Mouse (Mus musculus) hindbrain, embryonic 10.5 days (tissue): Measurements from ENCODE around the gene Prss34. TPM values are rescaled to one million over a fixed set of nuclear protein-coding genes. Genes with fewer than 3 reads are reported as not detected.

Experiments
- DNase-seq: peaks from one replicate; pipeline ENCODE4 v3.0.0-alpha.2; 2017; ENCODE audit warnings: low spot score
- H3K27ac ChIP-seq: fragments of 300-500 bp; sonication (generic); 2 replicates; pipeline ENCODE4 v1.5.1; 2016; ENCODE audit warnings: mild to moderate bottlenecking, moderate library complexity
- H3K27me3 ChIP-seq: fragments of 300-500 bp; sonication (generic); 2 replicates; pipeline ENCODE4 v1.6.1; 2016; ENCODE audit warnings: mild to moderate bottlenecking; ENCODE audit not compliant: poor library complexity, insufficient read depth, severe bottlenecking
- H3K36me3 ChIP-seq: fragments of 300-500 bp; sonication (generic); 2 replicates; pipeline ENCODE4 v1.6.1; 2016; ENCODE audit warnings: mild to moderate bottlenecking, moderate library complexity
- H3K4me1 ChIP-seq: fragments of 300-500 bp; sonication (generic); replicated peaks from 2 replicates; pipeline ENCODE4 v1.6.1; 2016; ENCODE audit warnings: mild to moderate bottlenecking
- H3K4me3 ChIP-seq: fragments of 300-500 bp; sonication (generic); 2 replicates; pipeline ENCODE4 v1.5.1; 2016; ENCODE audit warnings: mild to moderate bottlenecking, moderate library complexity
- H3K9me3 ChIP-seq: fragments of 300-500 bp; sonication (generic); 2 replicates; pipeline ENCODE4 v1.6.1; 2016; ENCODE audit warnings: mild to moderate bottlenecking, moderate library complexity
- whole genome bisulfite sequencing: fragments of 180-500 bp; shearing (Covaris S2); methylation state at CpG from one replicate; pipeline ENCODE4 v1.1.7; 2016; 5-methylcytosine and 5-hydroxymethylcytosine counted together
- polyA plus RNA-seq: library from polyadenylated mRNA; unstranded; fragments of >200 nt; fragmentation: Nextera tagmentation; extraction: Ambion mirVana; gene quantifications from 2 replicates; pipeline ENCODE4 v1.2.1, GENCODE M21; 2016

Prss34 gene
- not detected in 2 replicates for polyA plus RNA-seq

- WGBS, result 90% methylated on average over 5 of the region's 5 CpGs
- H3K27ac ChIP-seq, result no peak within 1 kb of the TSS
Measured at GRCm38 (mm10) chr17:25298094-25298493, at the start of gene Prss34. TSS of gene Prss34 (plus strand) at chr17:25298394.

GRCm38 (mm10) chr17:25250181-25250835 is 47.9 kb upstream of the Prss34 start:
- no peak for DNase-seq

More at GRCm38 (mm10) chr17:25298094-25298493, at the start of gene Prss34:
- Histone ChIP-seq H3K4me3 (no peak within 1 kb of the TSS), H3K36me3 (no peaks in the 10 kb centered on the region), H3K9me3 (no peaks in the 10 kb centered on the region), H3K4me1 (no peaks in the 10 kb centered on the region), H3K27me3 (no peaks in the 10 kb centered on the region)
- no peak for DNase-seq

GRCm38 (mm10) chr17:25252643-25253042 is 45.6 kb upstream of the Prss34 start:
- no peak overlapping the region for H3K27ac ChIP-seq
- no peaks in the 10 kb centered on the region for H3K36me3 ChIP-seq
- peaks cover 40% of the 10 kb centered on the region for H3K27me3 ChIP-seq
- no peaks in the 10 kb centered on the region for H3K9me3 ChIP-seq
- WGBS, result 29% methylated on average over 3 of the region's 3 CpGs
- peak; percentile 50 for DNase-seq
- no peak overlapping the region for H3K4me3 ChIP-seq
- peaks cover 45% of the 10 kb centered on the region for H3K4me1 ChIP-seq

More at GRCm38 (mm10) chr17:25250181-25250835, 47.9 kb upstream of the Prss34 start:
- no peaks in the 10 kb centered on the region for H3K9me3 ChIP-seq
- H3K4me3 ChIP-seq, result no peak overlapping the region
- peaks cover 30% of the 10 kb centered on the region for H3K4me1 ChIP-seq
- H3K27me3 ChIP-seq, result peaks cover 22% of the 10 kb centered on the region
- H3K27ac ChIP-seq, result no peak overlapping the region
- WGBS, result 83% methylated on average over 8 of the region's 8 CpGs
- H3K36me3 ChIP-seq, result peaks cover 11% of the 10 kb centered on the region

GRCm38 (mm10) chr17:25253760-25254159 is 44.4 kb upstream of the Prss34 start:
- peaks cover 41% of the 10 kb centered on the region for H3K27me3 ChIP-seq
- peak; percentile 22 for DNase-seq
- H3K4me1 ChIP-seq, result peaks cover 45% of the 10 kb centered on the region
- WGBS, result 23% methylated on average over 10 of the region's 10 CpGs
- H3K36me3 ChIP-seq, result peaks cover 4% of the 10 kb centered on the region
- peak overlapping the region; percentile 16; the same call in 1 of the 2 replicates for H3K4me3 ChIP-seq
- H3K9me3 ChIP-seq, result no peaks in the 10 kb centered on the region
- H3K27ac ChIP-seq, result 0 out of 2 replicates have a peak overlapping the region, but pooled peaks have one; percentile 47

GRCm38 (mm10) chr17:25255110-25255509 is 43.1 kb upstream of the Prss34 start:
- WGBS, result 81% methylated on average over 2 of the region's 2 CpGs
- H3K4me1 ChIP-seq, result peaks cover 45% of the 10 kb centered on the region
- peaks cover 41% of the 10 kb centered on the region for H3K27me3 ChIP-seq
- H3K27ac ChIP-seq, result no peak overlapping the region
- H3K36me3 ChIP-seq, result peaks cover 17% of the 10 kb centered on the region
- no peaks in the 10 kb centered on the region for H3K9me3 ChIP-seq
- H3K4me3 ChIP-seq, result 0 out of 2 replicates have a peak overlapping the region, but pooled peaks have one; percentile 49
- no peak for DNase-seq

GRCm38 (mm10) chr17:25256140-25256754 is 41.9 kb upstream of the Prss34 start, which contains the start of gene Baiap3:
TSS of gene Baiap3 (minus strand) at chr17:25256364.
- Histone ChIP-seq H3K4me1 (peaks cover 45% of the 10 kb centered on the region), H3K9me3 (no peaks in the 10 kb centered on the region), H3K36me3 (peaks cover 23% of the 10 kb centered on the region), H3K4me3 (peak within 1 kb of the TSS; percentile 49), H3K27ac (peak within 1 kb of the TSS; percentile 60), H3K27me3 (peaks cover 41% of the 10 kb centered on the region)
- peak; percentile 42 for DNase-seq
- WGBS, result 3% methylated on average over 35 of the region's 35 CpGs

GRCm38 (mm10) chr17:25257804-25258261 is 40.4 kb upstream of the Prss34 start:
- H3K27me3 ChIP-seq, result peaks cover 41% of the 10 kb centered on the region
- H3K4me3 ChIP-seq, result no peak overlapping the region
- H3K9me3 ChIP-seq, result no peaks in the 10 kb centered on the region
- 62% methylated on average over 6 of the region's 6 CpGs for WGBS
- DNase-seq, result no peak
- peaks cover 35% of the 10 kb centered on the region for H3K4me1 ChIP-seq
- H3K36me3 ChIP-seq, result peaks cover 30% of the 10 kb centered on the region
- H3K27ac ChIP-seq, result no peak overlapping the region

GRCm38 (mm10) chr17:25264453-25264852 is 33.7 kb upstream of the Prss34 start:
- H3K4me1 ChIP-seq, result peaks cover 6% of the 10 kb centered on the region
- 86% methylated on average over 3 of the region's 3 CpGs for WGBS
- no peak overlapping the region for H3K4me3 ChIP-seq
- H3K9me3 ChIP-seq, result no peaks in the 10 kb centered on the region
- DNase-seq, result no peak
- peaks cover 85% of the 10 kb centered on the region for H3K36me3 ChIP-seq
- H3K27ac ChIP-seq, result no peak overlapping the region
- H3K27me3 ChIP-seq, result no peaks in the 10 kb centered on the region

- peaks cover 62% of the 10 kb centered on the region for H3K36me3 ChIP-seq
- H3K27me3 ChIP-seq, result no peaks in the 10 kb centered on the region
- WGBS, result 94% methylated on average over 2 of the region's 2 CpGs
- DNase-seq, result no peak
- peak overlapping the region; percentile 96 for H3K4me3 ChIP-seq
- no peaks in the 10 kb centered on the region for H3K9me3 ChIP-seq
- H3K27ac ChIP-seq, result no peak overlapping the region
- peaks cover 48% of the 10 kb centered on the region for H3K4me1 ChIP-seq
Measured at GRCm38 (mm10) chr17:25270795-25271335, 27.3 kb upstream of the Prss34 start.

GRCm38 (mm10) chr17:25272326-25272725 is 25.9 kb upstream of the Prss34 start:
- WGBS, result under 1% methylated on average over 10 of the region's 10 CpGs
- Histone ChIP-seq H3K9me3 (no peaks in the 10 kb centered on the region), H3K27ac (peak overlapping the region; percentile 100), H3K36me3 (peaks cover 48% of the 10 kb centered on the region), H3K4me1 (peaks cover 48% of the 10 kb centered on the region), H3K27me3 (no peaks in the 10 kb centered on the region), H3K4me3 (peak overlapping the region; percentile 96)
- peak; percentile 25 for DNase-seq

- DNase-seq, result peak; percentile 92
- no peaks in the 10 kb centered on the region for H3K27me3 ChIP-seq
- H3K9me3 ChIP-seq, result no peaks in the 10 kb centered on the region
- peaks cover 40% of the 10 kb centered on the region for H3K36me3 ChIP-seq
- peaks cover 48% of the 10 kb centered on the region for H3K4me1 ChIP-seq
- H3K4me3 ChIP-seq, result peak overlapping the region; percentile 96
- under 1% methylated on average over 92 of the region's 92 CpGs for WGBS
- H3K27ac ChIP-seq, result peak overlapping the region; percentile 100
Measured at GRCm38 (mm10) chr17:25272951-25273705, 25.1 kb upstream of the Prss34 start.

- H3K4me1 ChIP-seq, result peaks cover 47% of the 10 kb centered on the region
- no peaks in the 10 kb centered on the region for H3K27me3 ChIP-seq
- under 1% methylated on average over 45 of the region's 45 CpGs for WGBS
- peak; percentile 95 for DNase-seq
- no peaks in the 10 kb centered on the region for H3K9me3 ChIP-seq
- H3K27ac ChIP-seq, result peak overlapping the region; percentile 100
- H3K36me3 ChIP-seq, result peaks cover 32% of the 10 kb centered on the region
- peak overlapping the region; percentile 96 for H3K4me3 ChIP-seq
Measured at GRCm38 (mm10) chr17:25273706-25274501, 24.3 kb upstream of the Prss34 start.
